Mouse (Mus musculus) central nervous system, embryonic 11.5 days (tissue): ENCODE data around the gene Notum. TPM values are rescaled to one million over a fixed set of nuclear protein-coding genes. Genes with fewer than 3 reads are reported as not detected.

Experiments used
- polyA plus RNA-seq: library from polyadenylated mRNA; depleted of rRNA; stranded (reverse); fragments of >200 nt; gene quantifications from 2 replicates; pipeline ENCODE4 v1.2.3, GENCODE M21; 2012; rRNA removed

Gene Notum
- polyA plus RNA-seq: 2.2 and 5.1 TPM in 2 replicates

DNA sequence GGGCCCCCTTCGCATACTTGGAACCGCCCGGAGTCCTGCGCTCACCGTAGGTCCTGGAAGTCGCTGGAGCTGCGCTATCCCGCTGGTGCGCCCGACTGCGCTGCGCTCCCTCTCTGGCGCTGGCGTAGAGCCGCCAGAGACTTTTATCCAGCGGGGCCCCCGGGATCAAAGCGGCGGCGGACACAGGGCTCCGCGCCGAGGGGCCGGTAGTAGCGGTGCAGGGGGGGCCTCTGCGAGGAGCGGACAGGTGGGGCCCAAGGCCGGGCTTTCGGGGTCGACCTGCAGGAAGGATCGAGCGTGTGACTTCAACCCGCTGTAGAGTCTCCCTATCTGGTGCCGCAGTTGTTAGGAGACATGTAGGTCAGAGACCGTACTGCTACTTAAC, at the start of gene Notum:
TSS of gene Notum (minus strand) at position 100 of the 385 bp plus-strand sequence.

DNA sequence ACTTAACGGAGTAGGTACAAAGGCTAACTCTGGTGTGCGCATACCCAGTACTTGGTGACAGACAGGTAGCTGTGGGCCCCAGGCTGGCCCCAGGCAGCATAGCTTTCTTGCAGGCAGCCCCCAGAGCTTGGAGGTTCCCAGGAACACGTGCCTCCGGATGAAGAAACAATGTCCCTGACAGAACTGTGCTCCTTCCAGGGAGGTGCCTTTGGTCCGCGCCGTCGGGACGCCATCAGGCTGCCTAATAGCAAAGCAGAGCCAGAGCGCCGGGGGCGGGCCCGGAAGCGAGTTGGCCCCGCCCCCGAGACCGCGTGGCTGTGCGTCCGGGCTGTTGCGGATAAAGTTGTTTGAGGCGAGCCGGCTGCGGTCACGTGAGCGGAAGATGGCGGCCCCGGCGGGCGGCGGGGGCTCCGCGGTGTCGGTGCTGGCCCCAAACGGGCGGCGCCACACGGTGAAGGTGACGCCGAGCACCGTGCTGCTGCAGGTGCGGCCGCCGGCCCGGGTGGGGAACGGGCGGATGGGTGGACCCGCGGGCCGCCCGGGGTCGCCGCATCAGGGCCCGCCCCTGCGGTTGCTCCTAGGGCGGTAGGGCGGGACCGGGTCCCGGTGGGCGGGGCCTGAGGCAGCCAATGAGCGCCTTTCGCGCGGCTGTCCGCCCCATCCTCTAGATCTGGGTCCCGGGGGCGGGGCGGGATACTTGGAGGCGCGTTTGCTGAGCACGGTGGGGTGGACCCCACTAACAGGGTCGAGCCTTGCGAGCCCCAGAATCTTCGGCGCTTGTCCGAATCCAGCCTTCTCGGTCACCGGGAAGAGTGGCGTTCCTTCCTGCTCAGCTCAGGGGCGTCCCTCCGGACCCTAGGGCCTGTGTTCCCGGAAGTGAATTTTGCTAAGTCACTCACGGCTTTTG, 12.0 kb upstream of the Notum start, which contains the start of gene Aspscr1:
TSS of gene Aspscr1 (plus strand) at position 287 of the 907 bp plus-strand sequence.

DNA sequence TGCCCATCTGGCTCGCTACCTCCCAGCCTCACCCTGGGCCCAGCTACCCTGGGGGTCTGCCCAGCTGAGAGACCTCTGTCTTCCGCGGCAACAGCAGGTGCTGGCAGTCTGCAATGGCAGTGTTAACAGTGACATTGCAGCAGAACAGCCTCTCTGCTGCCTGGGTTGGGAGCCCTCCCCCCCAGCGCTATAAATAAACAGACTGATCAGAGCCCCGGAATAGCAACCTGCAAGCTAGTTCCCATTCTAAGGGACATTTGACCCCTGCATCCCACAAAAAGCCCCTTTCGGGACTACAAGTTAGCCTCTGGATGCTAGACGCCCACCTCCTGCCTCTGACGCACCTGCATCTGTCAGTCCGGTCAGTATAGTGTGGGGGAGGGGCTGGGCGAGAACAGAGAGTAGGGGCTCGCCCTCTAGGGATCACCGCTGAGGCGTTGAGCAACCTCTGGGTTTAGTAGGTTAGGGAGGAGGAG, 12.9 kb downstream of the Notum start, which contains the start of gene Myadml2:
TSS of gene Myadml2 (minus strand) at position 158 of the 476 bp plus-strand sequence.

DNA sequence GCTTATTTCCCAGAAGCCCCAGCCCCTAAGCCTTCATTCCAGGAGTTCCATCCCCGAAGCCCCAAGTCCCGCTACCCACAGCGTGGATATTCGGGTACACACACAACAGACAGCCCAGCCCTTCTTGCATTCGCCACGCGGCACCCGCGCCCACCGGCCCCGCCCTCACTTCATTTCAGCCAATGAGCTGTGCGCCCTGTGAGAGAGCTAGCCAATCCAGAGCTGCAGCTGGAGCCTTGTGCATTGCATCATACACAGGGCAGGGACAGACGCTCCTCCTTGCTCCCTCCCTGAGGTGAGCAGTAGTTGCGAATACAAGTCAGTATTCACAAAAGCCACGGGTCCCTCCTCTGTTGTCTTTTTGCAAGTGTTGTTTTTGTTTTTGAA, 17.4 kb downstream of the Notum start, which contains the start of gene Pycr1:
TSS of gene Pycr1 (minus strand) at position 169 of the 387 bp plus-strand sequence.

DNA sequence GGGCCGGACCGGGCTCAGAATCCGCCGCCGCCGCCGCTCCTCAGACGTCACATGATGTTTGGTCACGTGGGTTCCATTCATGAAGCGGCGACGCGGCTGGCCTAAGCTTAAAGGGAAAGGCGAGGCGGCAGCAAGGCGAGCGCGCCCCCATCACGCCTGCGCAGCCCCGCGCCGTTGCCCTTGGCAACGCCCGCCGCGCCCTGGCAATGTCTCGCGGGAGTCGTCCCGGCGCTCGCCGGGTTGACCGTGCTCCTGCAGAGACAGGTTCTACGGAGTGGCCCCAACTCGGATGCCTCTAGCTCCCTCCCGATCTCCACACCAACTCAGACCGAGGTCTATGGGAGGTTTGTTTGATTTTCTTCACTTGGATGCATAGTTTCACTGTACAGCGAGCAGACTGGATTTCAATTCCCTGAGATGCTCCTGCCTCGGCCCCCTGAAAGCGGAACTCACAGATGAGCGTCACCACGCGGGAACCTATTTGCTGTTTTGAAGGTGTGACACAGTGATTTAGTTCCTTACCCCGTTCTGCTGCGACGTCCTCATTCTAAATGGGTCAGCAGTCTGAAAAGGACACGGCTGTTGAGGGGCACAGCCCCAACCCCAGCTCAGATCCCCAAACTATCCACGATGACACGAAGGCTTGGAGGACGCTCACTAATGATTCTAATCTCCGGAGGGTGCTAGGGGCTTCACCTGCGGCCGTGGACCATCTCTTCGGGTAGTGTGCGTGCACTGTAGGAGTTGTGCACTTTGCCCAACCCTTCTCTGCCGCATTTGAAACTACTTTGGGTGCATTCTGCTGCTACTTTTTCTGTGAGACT, 27.2 kb downstream of the Notum start, which contains the start of gene Mafg:
TSS of gene Mafg (minus strand) at position 81 of the 824 bp plus-strand sequence.

DNA sequence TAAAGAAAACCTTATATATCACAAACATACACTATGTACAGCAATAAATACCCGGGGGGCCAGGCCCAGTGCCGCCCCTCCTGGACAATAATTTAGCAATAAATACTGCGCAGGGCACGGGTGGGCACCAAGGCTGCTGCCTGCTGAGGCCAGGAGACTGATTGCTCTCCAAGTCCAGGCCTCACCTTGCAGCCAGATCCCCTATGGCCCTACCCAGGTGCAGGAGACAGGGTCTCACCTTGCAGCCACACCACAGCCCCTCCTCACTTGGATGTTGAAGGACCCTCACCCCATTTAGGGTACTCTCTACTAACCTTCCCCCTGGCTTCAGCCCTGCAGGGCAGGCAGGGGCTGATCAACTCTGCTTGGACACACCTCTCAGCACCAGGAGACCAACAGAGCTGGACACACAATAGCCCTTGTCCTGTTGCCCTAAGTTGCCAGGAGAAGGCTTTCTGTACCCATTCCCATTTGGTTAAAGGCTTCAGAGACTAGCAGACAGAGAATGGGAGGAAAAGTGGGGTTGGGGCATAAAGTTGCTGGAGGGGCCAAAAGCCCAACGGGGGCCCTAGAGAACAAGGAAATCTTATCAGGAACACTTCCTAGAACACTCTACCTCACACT, 35.7 kb downstream of the Notum start, which contains the start of gene Sirt7:
TSS of gene Sirt7 (minus strand) at position 89 of the 624 bp plus-strand sequence.

DNA sequence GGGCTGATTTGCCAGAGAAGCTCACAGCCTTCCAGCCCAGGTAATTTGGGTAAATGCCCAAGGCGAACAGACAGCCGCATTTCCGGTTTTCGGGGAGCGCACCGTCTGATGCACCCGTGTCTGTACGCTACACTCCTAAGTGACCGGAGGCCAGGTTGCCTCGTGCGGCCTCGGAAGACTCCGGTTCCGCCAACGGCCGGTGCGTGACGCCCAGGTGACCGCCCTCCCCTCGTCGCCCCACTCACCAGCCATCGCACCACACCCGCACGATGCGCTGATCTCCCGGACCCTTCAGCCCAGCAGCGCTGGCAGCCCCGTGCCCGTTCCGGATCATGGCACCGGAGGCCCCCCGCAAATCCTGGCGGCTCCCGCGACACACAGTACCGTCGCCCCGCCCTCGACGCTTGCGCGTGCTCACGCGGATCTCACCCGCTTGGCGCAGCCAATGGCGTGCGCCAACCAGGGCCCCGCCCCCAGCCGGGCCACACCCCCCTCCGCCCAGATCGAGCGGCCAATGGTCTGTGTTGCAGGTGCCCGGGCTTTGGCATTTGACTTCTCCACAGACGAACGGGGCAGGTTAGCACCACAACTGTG, 43.4 kb downstream of the Notum start, which contains the start of gene Pcyt2:
TSS of gene Pcyt2 (minus strand) at position 418 of the 594 bp plus-strand sequence.

DNA sequence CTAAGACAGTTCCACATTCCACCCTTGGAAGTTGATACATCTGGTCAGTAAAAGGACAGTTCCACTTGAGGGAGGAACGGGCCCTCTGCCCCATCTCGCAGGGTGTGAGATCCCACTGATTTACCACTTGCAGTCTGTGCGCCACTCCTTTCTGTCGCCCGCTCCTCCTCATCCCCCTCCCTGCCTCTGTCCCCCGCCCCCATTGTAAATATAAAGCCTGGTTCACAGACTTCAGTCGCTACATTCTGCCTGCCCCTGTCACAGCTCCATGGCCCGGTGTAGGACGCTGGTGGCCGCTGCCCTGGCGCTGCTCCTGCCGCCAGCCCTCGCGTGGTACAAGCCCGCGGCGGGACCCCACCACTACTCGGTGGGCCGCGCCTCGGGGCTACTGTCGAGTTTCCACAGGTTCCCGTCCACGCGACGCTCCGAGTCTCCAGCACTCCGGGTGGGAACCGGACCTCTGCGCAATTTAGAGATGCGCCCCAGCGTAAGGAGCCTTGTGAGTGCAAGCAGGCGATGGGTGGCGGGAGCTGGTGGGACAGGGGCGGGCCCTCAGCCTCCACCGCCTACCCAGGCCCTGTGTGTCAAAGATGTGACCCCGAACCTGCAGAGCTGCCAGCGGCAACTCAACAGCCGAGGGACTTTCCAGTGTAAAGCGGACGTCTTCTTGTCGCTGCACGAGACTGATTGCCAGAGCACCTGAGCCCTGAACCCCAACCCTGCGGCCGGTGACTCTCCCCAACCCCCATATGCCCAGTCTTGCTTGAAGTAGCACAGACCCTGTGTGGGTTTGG, 52.5 kb downstream of the Notum start, which contains the start of gene Npb:
TSS of gene Npb (plus strand) at position 237 of the 794 bp plus-strand sequence.

Other genes with a start within 250 kb of the Notum start
- 43.1 and 58.4 TPM in 2 replicates for gene Nploc4, start 223.5 kb downstream of the Notum start, polyA plus RNA-seq
- 0.11 and 0.24 TPM in 2 replicates for gene Tspan10, start 218.5 kb downstream of the Notum start, polyA plus RNA-seq
- gene Pde6g, start 207.7 kb downstream of the Notum start, polyA plus RNA-seq: 0.35 and 0.37 TPM in 2 replicates
- gene Oxld1, start 203.1 kb downstream of the Notum start, polyA plus RNA-seq: 6.9 and 7.4 TPM in 2 replicates
- gene Ccdc137, start 203.1 kb downstream of the Notum start, polyA plus RNA-seq: 36.2 and 42.9 TPM in 2 replicates
- gene Arl16, start 193.6 kb downstream of the Notum start, polyA plus RNA-seq: 30.2 and 41.6 TPM in 2 replicates
- gene Mrpl12, start 176.6 kb downstream of the Notum start, polyA plus RNA-seq: 106 and 125 TPM in 2 replicates
- gene Slc25a10, start 169.3 kb downstream of the Notum start, polyA plus RNA-seq: 39.4 and 50.5 TPM in 2 replicates
- gene Gcgr, start 130.5 kb downstream of the Notum start, polyA plus RNA-seq: 1.2 and 1.7 TPM in 2 replicates
- 164 and 177 TPM in 2 replicates for gene Mcrip1, start 111.4 kb downstream of the Notum start, polyA plus RNA-seq
- not detected in 2 replicates for gene Ppp1r27, start 110.0 kb downstream of the Notum start, polyA plus RNA-seq
- gene P4hb, start 87.9 kb downstream of the Notum start, polyA plus RNA-seq: 365 and 391 TPM in 2 replicates
- gene Arhgdia, start 79.6 kb downstream of the Notum start, polyA plus RNA-seq: 303 and 501 TPM in 2 replicates
- 300 and 546 TPM in 2 replicates for gene Alyref, start 62.8 kb downstream of the Notum start, polyA plus RNA-seq
- 138 and 143 TPM in 2 replicates for gene Anapc11, start 62.8 kb downstream of the Notum start, polyA plus RNA-seq
- gene Npb, start 52.7 kb downstream of the Notum start, polyA plus RNA-seq: 1.4 TPM in 2 replicates
- 132 and 188 TPM in 2 replicates for gene Pcyt2, start 43.2 kb downstream of the Notum start, polyA plus RNA-seq
- gene Sirt7, start 35.9 kb downstream of the Notum start, polyA plus RNA-seq: 44.4 and 107 TPM in 2 replicates
- gene Mafg, start 27.6 kb downstream of the Notum start, polyA plus RNA-seq: 42.7 and 60.6 TPM in 2 replicates
- gene Pycr1, start 17.4 kb downstream of the Notum start, polyA plus RNA-seq: 13.8 and 25.2 TPM in 2 replicates
- 0.08 and 0.26 TPM in 2 replicates for gene Myadml2, start 13.0 kb downstream of the Notum start, polyA plus RNA-seq
- gene Aspscr1, start 11.8 kb upstream of the Notum start, polyA plus RNA-seq: 69.8 and 105 TPM in 2 replicates
- gene Cenpx, start 52.6 kb upstream of the Notum start, polyA plus RNA-seq: 49.4 and 73.3 TPM in 2 replicates
- 68.5 and 84.3 TPM in 2 replicates for gene Lrrc45, start 52.8 kb upstream of the Notum start, polyA plus RNA-seq
- 63.0 and 69.7 TPM in 2 replicates for gene Rac3, start 60.3 kb upstream of the Notum start, polyA plus RNA-seq
- 11.3 and 14.7 TPM in 2 replicates for gene Dcxr, start 66.1 kb upstream of the Notum start, polyA plus RNA-seq
- 0.55 and 2.0 TPM in 2 replicates for gene Cbr2, start 70.9 kb upstream of the Notum start, polyA plus RNA-seq
- gene Hmga1b, start 101.6 kb upstream of the Notum start, polyA plus RNA-seq: 3.8 and 8.8 TPM in 2 replicates
- 41.7 and 45.5 TPM in 2 replicates for gene Rfng, start 123.0 kb upstream of the Notum start, polyA plus RNA-seq
- gene Gps1, start 123.1 kb upstream of the Notum start, polyA plus RNA-seq: 169 and 233 TPM in 2 replicates
- gene Dus1l, start 135.2 kb upstream of the Notum start, polyA plus RNA-seq: 52.1 and 79.3 TPM in 2 replicates
- gene Fasn, start 163.4 kb upstream of the Notum start, polyA plus RNA-seq: 227 and 256 TPM in 2 replicates